Mouse (Mus musculus): Measurements from ENCODE around the gene Nanos3. TPM values are rescaled to one million over a fixed set of nuclear protein-coding genes. Genes with fewer than 3 reads are reported as not detected.

The Nanos3 gene
- total and polyA plus RNA-seq, 3 experiments = not detected

DNA sequence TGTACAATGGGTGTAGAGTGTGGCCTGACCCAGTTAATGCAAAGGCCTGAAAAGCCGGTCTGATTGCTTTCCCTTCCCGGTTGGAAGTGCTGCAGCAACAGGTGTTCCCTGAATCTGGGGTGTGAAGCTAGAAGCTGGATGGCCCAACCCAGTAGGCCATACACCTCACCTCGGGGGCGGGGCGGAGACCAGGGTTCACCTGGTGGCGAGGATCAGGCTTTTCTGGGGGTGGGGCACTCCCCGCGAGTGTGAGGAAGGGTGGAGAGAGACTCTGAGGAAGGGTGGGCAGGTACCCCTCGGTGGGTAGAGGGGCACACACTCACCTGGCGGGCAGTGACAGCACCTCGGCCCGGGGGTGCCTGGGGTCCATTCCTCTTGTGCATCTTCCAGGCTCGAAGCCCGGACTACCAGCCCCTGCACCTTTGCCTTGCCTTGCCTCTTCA lies 37.7 kb downstream of the Nanos3 start:
- H3K79me2 ChIP-seq (replicated peaks; ENCODE audit: control insufficient read depth, extremely low read depth, insufficient read depth, poor library complexity, severe bottlenecking) = 0 out of 2 replicates have a peak, but pooled peaks cover 3% of the 10 kb centered on the region
- H3K27ac ChIP-seq (ENCODE audit: insufficient read depth, low read depth) = no peak overlapping the region
- H3K4me1 ChIP-seq (ENCODE audit: control insufficient read depth in 1 of 2, insufficient read depth in 2 of 2) = peaks cover 4 to 20% of the 10 kb centered on the region in 2 experiments; a peak in 3 of 4 replicates
- H3K4me3 ChIP-seq (replicated peaks in 1 of 3; ENCODE audit: low read depth in 2 of 3, low read length in 2 of 3, poor library complexity in 1 of 3) = peak overlapping the region; percentile 81 to 88 (median 83)
- peak overlapping the region; percentile 25; the same call in 1 of the 2 replicates for H3K4me2 ChIP-seq (ENCODE audit: insufficient read depth, low read depth, poor library complexity, severe bottlenecking)
- peaks cover 19 to 39% of the 10 kb centered on the region in 2 experiments for H3K36me3 ChIP-seq (replicated peaks in 1 of 2; ENCODE audit: control insufficient read depth in 1 of 2, insufficient read depth in 1 of 2, low read length in 1 of 2)
- dilution Hi-C loops (cut with MboI; ENCODE audit: extremely low pct_ligation_motif_present, extremely low pct_unique_long_range_greater_than_20kb, low sequenced_read_pairs) = no loop called here
- peaks cover 3% of the 10 kb centered on the region for H3K9me3 ChIP-seq (replicated peaks; ENCODE audit: low read length)
- H3K27me3 ChIP-seq (replicated peaks) = peaks cover 8% of the 10 kb centered on the region
- peak; percentile 21 for DNase-seq (ENCODE audit: extremely low read depth)
- H3K9ac ChIP-seq (ENCODE audit: insufficient read depth, low read depth) = peak overlapping the region; percentile 58
- TF ChIP-seq CHD1 (IDR thresholded peaks at IDR 0.05; ENCODE audit: low read depth, low read length) (no peak), MAZ (IDR thresholded peaks at IDR 0.05; ENCODE audit: low read depth, low read length) (no peak), ZC3H11A (IDR thresholded peaks at IDR 0.05; ENCODE audit: low read depth, low read length) (no peak)
- in situ Hi-C loops (cut with MboI; ENCODE audit: low pct_ligation_motif_present, low pct_unique_long_range_greater_than_20kb, low sequenced_read_pairs) = no loop called here

GRCm38 (mm10) chr8:84144636-84145245 lies 40.3 kb downstream of the Nanos3 start:
- Histone ChIP-seq H3K27ac (ENCODE audit: insufficient read depth, low read depth) (no peak overlapping the region), H3K36me3 (replicated peaks in 1 of 2; ENCODE audit: control insufficient read depth in 1 of 2, insufficient read depth in 1 of 2, low read length in 1 of 2) (peaks cover 39 to 63% of the 10 kb centered on the region in 2 experiments), H3K27me3 (replicated peaks) (peaks cover 4% of the 10 kb centered on the region), H3K4me2 (ENCODE audit: insufficient read depth, low read depth, poor library complexity, severe bottlenecking) (no peak overlapping the region), H3K79me2 (replicated peaks; ENCODE audit: control insufficient read depth, extremely low read depth, insufficient read depth, poor library complexity, severe bottlenecking) (0 out of 2 replicates have a peak, but pooled peaks cover 3% of the 10 kb centered on the region), H3K9me3 (replicated peaks; ENCODE audit: low read length) (peaks cover 3% of the 10 kb centered on the region), H3K9ac (ENCODE audit: insufficient read depth, low read depth) (no peak overlapping the region), H3K4me3 (replicated peaks in 1 of 3; ENCODE audit: low read depth in 2 of 3, low read length in 2 of 3, poor library complexity in 1 of 3) (no peak overlapping the region), H3K4me1 (ENCODE audit: control insufficient read depth in 1 of 2, insufficient read depth in 2 of 2) (peaks cover 4 to 20% of the 10 kb centered on the region in 2 experiments; a peak in 3 of 4 replicates)
- in situ Hi-C loops (cut with MboI; ENCODE audit: low pct_ligation_motif_present, low pct_unique_long_range_greater_than_20kb, low sequenced_read_pairs) (no loop called here), dilution Hi-C loops (cut with MboI; ENCODE audit: extremely low pct_ligation_motif_present, extremely low pct_unique_long_range_greater_than_20kb, low sequenced_read_pairs) (no loop called here)
- TF ChIP-seq CHD2 (IDR thresholded peaks at IDR 0.05; ENCODE audit: low read length) (no peak), CHD1 (IDR thresholded peaks at IDR 0.05; ENCODE audit: low read depth, low read length) (no peak), NRF1 (IDR thresholded peaks at IDR 0.05; ENCODE audit: low read depth, low read length) (no peak), MYC (IDR thresholded peaks at IDR 0.05; ENCODE audit: low read depth, low read length) (no peak), POLR2A (IDR thresholded peaks at IDR 0.05; ENCODE audit: low read depth, low read length) (no peak), GABPA (IDR thresholded peaks at IDR 0.05; ENCODE audit: insufficient replicate concordance, low read depth, low read length) (no peak)
- no peak for DNase-seq (ENCODE audit: extremely low read depth)

DNA sequence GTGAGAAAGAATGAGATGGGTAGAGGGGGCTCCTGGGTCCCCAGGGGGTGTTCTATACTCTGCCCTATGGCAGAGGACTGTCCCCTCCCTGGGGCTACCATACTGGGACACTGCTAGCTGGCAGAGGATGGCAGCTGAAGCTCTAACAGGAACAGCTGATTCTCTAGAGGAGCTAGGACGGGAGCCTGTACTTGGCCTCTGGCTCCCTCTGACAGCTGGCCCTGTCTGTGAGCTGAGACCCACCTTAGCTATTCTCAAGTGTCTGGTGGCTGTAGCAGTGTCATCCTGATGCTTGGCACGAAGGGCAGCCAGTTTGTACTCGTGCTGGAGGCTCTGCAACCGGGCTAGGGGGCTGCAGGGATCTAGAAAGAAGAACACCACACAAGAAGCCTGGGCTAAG lies 44.2 kb downstream of the Nanos3 start:
- Histone ChIP-seq H3K27me3 (replicated peaks) (no peaks in the 10 kb centered on the region), H3K4me3 (replicated peaks in 1 of 3; ENCODE audit: low read depth in 2 of 3, low read length in 2 of 3, poor library complexity in 1 of 3) (no peak overlapping the region), H3K9me3 (replicated peaks; ENCODE audit: low read length) (no peaks in the 10 kb centered on the region), H3K79me2 (replicated peaks; ENCODE audit: control insufficient read depth, extremely low read depth, insufficient read depth, poor library complexity, severe bottlenecking) (no peaks in the 10 kb centered on the region), H3K27ac (ENCODE audit: insufficient read depth, low read depth) (no peak overlapping the region), H3K36me3 (replicated peaks in 1 of 2; ENCODE audit: control insufficient read depth in 1 of 2, insufficient read depth in 1 of 2, low read length in 1 of 2) (peaks cover 76 to 96% of the 10 kb centered on the region in 2 experiments), H3K4me1 (ENCODE audit: control insufficient read depth in 1 of 2, insufficient read depth in 2 of 2) (peaks cover 0 to under 1% of the 10 kb centered on the region in 2 experiments; a peak in 1 of 4 replicates), H3K9ac (ENCODE audit: insufficient read depth, low read depth) (no peak overlapping the region), H3K4me2 (ENCODE audit: insufficient read depth, low read depth, poor library complexity, severe bottlenecking) (no peak overlapping the region)
- TF ChIP-seq ETS1 (conservative IDR thresholded peaks at IDR 0.05; ENCODE audit: low read depth, low read length) (no peak), ELF1 (IDR thresholded peaks at IDR 0.05; ENCODE audit: low read depth, low read length) (no peak), ZC3H11A (IDR thresholded peaks at IDR 0.05; ENCODE audit: low read depth, low read length) (no peak), TBP (conservative IDR thresholded peaks at IDR 0.05; ENCODE audit: low read depth, low read length) (no peak), SMC3 (IDR thresholded peaks at IDR 0.05; ENCODE audit: low read depth, low read length) (no peak), USF1 (IDR thresholded peaks at IDR 0.05; ENCODE audit: low read depth, low read length) (no peak), UBTF (IDR thresholded peaks at IDR 0.05; ENCODE audit: low read depth, low read length) (no peak), KAT2A (IDR thresholded peaks at IDR 0.05; ENCODE audit: insufficient replicate concordance, low read length) (no peak), CHD2 (IDR thresholded peaks at IDR 0.05; ENCODE audit: low read length) (no peak)
- DNase-seq (ENCODE audit: extremely low read depth) = no peak
- in situ Hi-C loops (cut with MboI; ENCODE audit: low pct_ligation_motif_present, low pct_unique_long_range_greater_than_20kb, low sequenced_read_pairs) (no loop called here), dilution Hi-C loops (cut with MboI; ENCODE audit: extremely low pct_ligation_motif_present, extremely low pct_unique_long_range_greater_than_20kb, low sequenced_read_pairs) (no loop called here)

Data from CH12.LX (cell line).